Mouse (Mus musculus): ENCODE measurements around the gene Gstz1.

The Gstz1 gene

DNA sequence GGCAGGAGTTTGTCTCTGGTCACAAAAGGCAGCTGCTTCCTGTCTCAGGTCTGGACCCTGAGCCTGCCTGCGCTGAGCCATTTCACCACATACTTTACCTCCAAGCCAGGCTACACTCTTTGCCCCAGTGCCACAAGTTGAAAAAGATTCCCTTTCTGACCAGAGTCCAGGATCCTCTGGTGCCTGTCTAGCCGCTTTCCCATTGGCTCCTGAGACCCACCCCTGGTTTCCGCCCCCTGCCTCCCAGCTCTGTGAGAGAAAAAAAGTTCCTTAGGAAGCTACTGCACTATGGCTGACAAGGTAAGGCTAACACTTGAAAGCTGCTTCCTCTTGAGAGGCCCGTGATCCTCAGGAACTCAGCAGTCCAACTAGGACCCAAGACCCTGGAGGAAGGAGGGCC lies 10.4 kb downstream of the Gstz1 start:
- in situ Hi-C loops (cut with MboI, MseI) = no loop called here

DNA sequence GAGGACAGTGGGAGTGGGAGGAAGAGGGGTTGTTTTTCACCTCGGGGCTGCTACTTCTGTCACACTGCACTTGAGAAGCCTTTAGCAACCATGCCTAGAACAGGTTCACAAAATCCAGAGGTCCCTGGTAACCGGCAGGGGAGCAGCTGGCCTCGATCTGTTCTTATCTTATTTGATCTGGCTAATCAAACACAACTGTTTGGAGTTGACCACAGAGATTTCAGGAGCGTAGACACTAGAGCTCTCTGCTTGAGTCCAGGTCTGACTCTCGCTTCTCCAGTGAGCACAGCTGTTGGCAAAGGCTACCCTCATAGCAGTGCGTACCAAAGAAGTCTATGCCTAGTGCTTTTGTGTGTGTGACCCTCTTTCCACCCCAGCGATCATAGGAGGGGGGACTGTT lies 11.1 kb downstream of the Gstz1 start:
- in situ Hi-C loops (cut with MboI, MseI) = no loop called here

DNA sequence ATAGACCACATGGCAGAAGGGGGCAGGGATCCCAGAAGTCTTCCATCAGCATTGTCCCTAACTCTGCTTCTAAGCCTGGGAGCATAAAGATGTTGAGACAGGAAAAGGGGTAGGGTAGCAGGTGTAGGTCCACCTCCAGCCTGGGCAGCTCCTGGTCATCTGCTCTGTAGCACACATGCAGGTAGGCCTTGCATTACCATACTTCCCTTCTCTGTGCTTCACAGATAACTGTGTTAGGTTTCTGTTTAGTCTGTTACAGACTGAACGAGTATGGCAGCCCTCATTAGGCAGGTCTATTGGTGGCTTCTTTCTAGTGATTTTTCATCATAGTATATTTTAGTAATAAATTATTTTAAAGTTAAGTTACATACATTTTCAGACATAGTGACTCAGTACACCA lies 13.3 kb downstream of the Gstz1 start:
- in situ Hi-C loops (cut with MboI, MseI) = loop anchor here in 1 of 2 experiments (10.0 kb wide), 1 partner anchor 46 kb away; no protein-coding TSS in a partner anchor

GRCm38 (mm10) chr12:87160815-87161214 lies 13.8 kb downstream of the Gstz1 start:
- in situ Hi-C loops (cut with MboI, MseI) = loop anchor here in 1 of 2 experiments (10.0 kb wide), 1 partner anchor 46 kb away; no protein-coding TSS in a partner anchor

- in situ Hi-C loops (cut with MboI, MseI) = no loop called here
Measured at GRCm38 (mm10) chr12:87175194-87175946, 28.4 kb downstream of the Gstz1 start.

- in situ Hi-C loops (cut with MboI, MseI) = no loop called here
Measured at GRCm38 (mm10) chr12:87177631-87178030, 30.7 kb downstream of the Gstz1 start.

DNA sequence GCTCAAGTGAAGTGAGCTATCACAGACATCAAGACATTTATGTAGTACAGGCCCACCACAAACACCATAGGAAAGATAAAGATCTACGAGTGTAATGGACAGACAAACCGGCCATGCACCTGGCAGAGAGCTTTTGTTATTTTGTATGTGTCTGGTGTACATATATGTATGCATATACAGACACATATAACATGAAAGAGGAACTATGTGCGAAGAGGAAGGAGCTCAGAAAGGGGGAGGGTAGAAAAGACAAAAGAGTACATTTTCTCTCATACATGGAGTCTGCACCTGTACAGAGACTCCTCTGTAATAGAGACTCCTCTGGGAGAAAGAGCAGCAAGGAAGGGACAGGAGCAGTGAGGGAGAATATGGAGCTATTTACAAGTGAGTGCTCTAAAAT lies 46.0 kb downstream of the Gstz1 start:
- in situ Hi-C loops (cut with MboI, MseI) = no loop called here

DNA sequence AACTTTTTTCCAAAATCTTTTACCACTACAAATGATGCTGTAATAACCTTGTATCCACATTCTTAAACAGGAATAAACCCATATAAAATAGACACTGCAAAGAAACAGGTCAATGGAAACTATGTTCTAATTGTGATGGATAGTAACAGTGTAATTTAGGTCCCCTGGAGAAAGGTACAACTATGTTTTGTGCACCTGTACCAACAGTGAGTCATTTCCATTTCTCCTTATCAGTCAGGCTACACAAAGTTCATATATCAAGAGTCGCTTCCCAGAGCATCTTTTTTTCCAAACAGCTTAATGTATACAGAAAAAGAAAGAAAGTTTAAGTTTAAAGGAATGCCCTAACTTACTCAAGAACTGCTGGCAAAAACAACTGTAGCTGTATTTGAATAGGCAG lies 48.1 kb downstream of the Gstz1 start:
- in situ Hi-C loops (cut with MboI, MseI) = no loop called here

GRCm38 (mm10) chr12:87196310-87196709 lies 49.3 kb downstream of the Gstz1 start:
- in situ Hi-C loops (cut with MboI, MseI) = no loop called here

DNA sequence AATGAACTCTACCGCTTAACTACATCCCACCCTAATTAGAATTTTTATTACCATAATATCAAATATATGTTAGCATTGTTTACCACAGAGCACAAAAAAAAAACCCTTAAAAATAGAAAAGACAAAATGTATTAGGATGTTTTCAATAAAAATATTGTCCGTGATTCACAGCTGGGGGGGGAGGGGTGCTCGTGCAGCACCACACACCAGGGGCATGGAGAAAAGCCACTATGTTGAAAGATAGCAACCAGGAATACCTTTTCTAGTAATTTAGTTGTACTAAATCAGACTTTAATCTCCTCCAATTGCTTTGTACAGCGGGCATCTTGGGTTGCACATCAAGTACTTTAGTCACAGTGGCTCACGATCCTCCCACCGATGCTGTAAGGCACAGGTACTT lies 51.8 kb downstream of the Gstz1 start:
- in situ Hi-C loops (cut with MboI, MseI) = no loop called here

GRCm38 (mm10) chr12:87199206-87199972 lies 52.4 kb downstream of the Gstz1 start, which contains the start of gene Samd15:
TSS of gene Samd15 (plus strand) at chr12:87199723.
- in situ Hi-C loops (cut with MboI, MseI) = no loop called here

DNA sequence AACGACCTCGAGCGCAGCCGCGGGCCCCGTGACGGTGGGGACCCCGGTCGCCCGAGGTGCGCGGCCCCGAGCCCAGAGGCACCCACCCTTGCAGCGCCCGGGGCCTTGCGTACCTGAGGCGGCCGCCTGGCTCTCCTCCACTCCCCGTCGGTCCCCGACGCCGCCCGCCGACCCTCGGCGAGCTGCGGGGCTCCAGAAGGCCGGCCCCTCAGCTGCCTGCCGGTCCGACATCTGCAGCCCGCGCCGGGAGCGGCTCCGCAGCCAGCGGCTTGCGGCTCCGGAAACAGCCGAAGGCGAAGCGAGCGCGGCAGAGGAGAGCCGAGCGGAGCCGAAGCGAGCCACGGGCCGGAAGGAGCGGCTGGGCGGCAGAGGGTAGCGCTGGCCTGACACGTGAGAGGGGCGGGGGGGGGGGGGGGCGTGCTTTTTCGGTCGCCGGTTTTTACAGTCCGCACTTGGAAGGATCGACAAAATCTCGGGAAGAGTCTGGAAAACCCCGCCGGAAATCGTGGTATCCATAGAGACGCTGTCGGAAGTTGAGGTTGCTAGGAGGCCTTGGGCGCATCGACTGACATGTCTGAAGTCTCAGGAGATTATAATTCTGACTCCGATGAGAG lies 53.1 kb downstream of the Gstz1 start, which contains the start of gene Tmed8:
TSS of gene Tmed8 (minus strand) at position 482 of the 614 bp plus-strand sequence.
- in situ Hi-C loops (cut with MboI, MseI) = loop anchor here (5.0 to 10.0 kb wide), 2 partner anchors 33 to 1785 kb away; no protein-coding TSS in a partner anchor

DNA sequence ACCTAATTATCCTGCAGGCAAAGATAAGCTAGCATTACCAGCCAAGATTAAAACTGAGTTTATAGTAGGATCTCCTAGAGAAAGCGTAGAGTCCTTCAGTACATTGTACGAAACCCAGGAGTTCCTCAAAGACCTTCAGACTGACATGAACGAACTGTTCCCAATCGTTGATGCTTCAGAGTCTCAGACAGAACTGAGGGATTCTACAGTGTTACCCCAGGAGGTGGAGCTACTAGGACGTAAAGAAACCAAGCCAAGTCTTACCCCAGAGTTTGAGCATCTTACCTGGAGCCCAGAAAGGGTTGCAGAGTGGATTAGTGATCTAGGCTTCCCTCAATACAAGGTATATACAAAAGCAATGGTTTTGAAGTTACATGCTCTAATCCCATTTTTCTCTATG lies 54.7 kb downstream of the Gstz1 start:
- in situ Hi-C loops (cut with MboI, MseI) = loop anchor here (5.0 to 10.0 kb wide), 2 partner anchors 34 to 1787 kb away; no protein-coding TSS in a partner anchor

- in situ Hi-C loops (cut with MboI, MseI) = loop anchor here in 1 of 2 experiments (5.0 to 10.0 kb wide), 2 partner anchors 1213 to 1791 kb away; no protein-coding TSS in a partner anchor
Measured at GRCm38 (mm10) chr12:87205789-87206188, 58.8 kb downstream of the Gstz1 start.

GRCm38 (mm10) chr12:87212844-87213606 lies 66.1 kb downstream of the Gstz1 start:
- in situ Hi-C loops (cut with MboI, MseI) = no loop called here
